Mouse (Mus musculus): ENCODE results near the gene Fam83f.
A peak's percentile ranks its signal among the peaks of the same experiment; 100 is the strongest.

Gene Fam83f

GRCm38 (mm10) chr15:80664444-80664843 is 7.2 kb upstream of the Fam83f start:
- DNase-seq (ENCODE audit: low spot score in 2 of 2), result no peak

GRCm38 (mm10) chr15:80672810-80673209 is 1.2 kb downstream of the Fam83f start:
- no peak for DNase-seq (ENCODE audit: low spot score in 2 of 2)

- no peak for DNase-seq (ENCODE audit: low spot score in 2 of 2)
Observed at GRCm38 (mm10) chr15:80673337-80674095, 1.9 kb downstream of the Fam83f start.

- no peak for DNase-seq (ENCODE audit: low spot score in 2 of 2)
Observed at GRCm38 (mm10) chr15:80674700-80675099, 3.1 kb downstream of the Fam83f start.

- DNase-seq (ENCODE audit: low spot score in 2 of 2), result peak in 1 of 2 experiments; percentile 60
Observed at GRCm38 (mm10) chr15:80679515-80680215, 8.0 kb downstream of the Fam83f start.

GRCm38 (mm10) chr15:80680347-80681030 is 8.8 kb downstream of the Fam83f start:
- DNase-seq (ENCODE audit: low spot score in 2 of 2), result no peak

GRCm38 (mm10) chr15:80681466-80681881 is 9.8 kb downstream of the Fam83f start:
- DNase-seq (ENCODE audit: low spot score in 2 of 2), result no peak

GRCm38 (mm10) chr15:80682343-80682742 is 10.7 kb downstream of the Fam83f start:
- DNase-seq (ENCODE audit: low spot score in 2 of 2), result no peak

GRCm38 (mm10) chr15:80683151-80683550 is 11.5 kb downstream of the Fam83f start:
- DNase-seq (ENCODE audit: low spot score in 2 of 2), result no peak

- DNase-seq (ENCODE audit: low spot score in 2 of 2), result no peak
Observed at GRCm38 (mm10) chr15:80683990-80684389, 12.3 kb downstream of the Fam83f start.

- DNase-seq (ENCODE audit: low spot score in 2 of 2), result no peak
Observed at GRCm38 (mm10) chr15:80684786-80685602, 13.3 kb downstream of the Fam83f start.

- no peak for DNase-seq (ENCODE audit: low spot score in 2 of 2)
Observed at GRCm38 (mm10) chr15:80685603-80685895, 13.9 kb downstream of the Fam83f start.

- DNase-seq (ENCODE audit: low spot score in 2 of 2), result no peak
Observed at GRCm38 (mm10) chr15:80688536-80688935, 16.9 kb downstream of the Fam83f start.

GRCm38 (mm10) chr15:80693492-80693891 is 21.8 kb downstream of the Fam83f start:
- DNase-seq (ENCODE audit: low spot score in 2 of 2), result no peak

- peak; percentile 64 to 75 for DNase-seq (ENCODE audit: low spot score in 2 of 2)
Observed at GRCm38 (mm10) chr15:80694125-80694910, 22.7 kb downstream of the Fam83f start.

GRCm38 (mm10) chr15:80697564-80697963 is 25.9 kb downstream of the Fam83f start:
- no peak for DNase-seq (ENCODE audit: low spot score in 2 of 2)

- DNase-seq (ENCODE audit: low spot score in 2 of 2), result no peak
Observed at GRCm38 (mm10) chr15:80701481-80702257, 30.0 kb downstream of the Fam83f start.

- DNase-seq (ENCODE audit: low spot score in 2 of 2), result no peak
Observed at GRCm38 (mm10) chr15:80702910-80703309, 31.3 kb downstream of the Fam83f start.

- no peak for DNase-seq (ENCODE audit: low spot score in 2 of 2)
Observed at GRCm38 (mm10) chr15:80703495-80703894, 31.8 kb downstream of the Fam83f start.

GRCm38 (mm10) chr15:80704267-80704666 is 32.6 kb downstream of the Fam83f start:
- peak; percentile 70 to 81 for DNase-seq (ENCODE audit: low spot score in 2 of 2)
